Mouse (Mus musculus) MN1 (cell line): ENCODE measurements around the gene Asic2.

ENCODE experiments used
- DNase-seq: peaks from one replicate; pipeline ENCODE4 v3.0.0-alpha.2; 2016; ENCODE audit warnings: low spot score

Gene Asic2

DNA sequence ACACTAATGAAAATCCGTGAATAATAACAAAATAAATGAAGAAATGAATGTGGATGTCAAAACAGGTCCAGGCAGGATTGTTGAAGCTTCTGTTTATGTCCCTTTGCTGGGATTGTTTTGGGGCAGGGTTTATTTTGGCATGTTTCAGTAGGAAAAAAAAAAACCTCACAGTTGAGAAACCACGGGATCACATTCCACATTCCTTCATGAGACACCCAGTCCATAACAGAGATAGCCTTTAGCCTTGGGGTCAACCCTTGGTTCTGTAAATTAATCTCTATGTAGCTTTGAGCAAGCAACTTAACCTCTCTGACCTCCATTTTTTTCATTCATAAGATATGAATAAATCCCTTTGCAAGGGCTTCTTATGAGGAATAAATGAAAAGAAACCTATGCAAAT, 127.3 kb downstream of the Asic2 start:
- DNase-seq = no peak

DNA sequence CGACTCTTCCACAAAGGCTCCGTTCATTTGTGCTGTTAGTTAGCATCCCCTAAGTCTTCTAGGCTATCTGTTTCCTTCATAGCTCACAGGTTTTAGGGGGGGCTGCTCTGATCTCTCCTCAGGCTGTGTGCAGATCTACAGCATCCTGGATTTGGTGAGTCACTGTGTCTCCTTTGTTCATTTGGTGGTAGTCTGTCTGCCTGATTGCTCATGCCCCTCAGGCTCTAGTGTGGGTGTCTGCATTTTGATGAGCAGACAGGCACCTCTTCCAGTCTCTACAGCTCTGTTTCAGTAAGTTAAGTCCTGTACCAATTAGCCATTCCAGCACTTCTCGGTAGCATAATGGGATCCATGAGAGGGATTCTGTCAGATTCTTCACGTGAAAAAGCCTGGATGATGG, 129.8 kb downstream of the Asic2 start:
- DNase-seq = no peak

- DNase-seq = no peak
Observed at GRCm38 (mm10) chr11:81832381-81832780, 135.9 kb downstream of the Asic2 start.

GRCm38 (mm10) chr11:81816531-81816930, 151.7 kb downstream of the Asic2 start:
- no peak for DNase-seq

GRCm38 (mm10) chr11:81814816-81815215, 153.4 kb downstream of the Asic2 start:
- no peak for DNase-seq

DNA sequence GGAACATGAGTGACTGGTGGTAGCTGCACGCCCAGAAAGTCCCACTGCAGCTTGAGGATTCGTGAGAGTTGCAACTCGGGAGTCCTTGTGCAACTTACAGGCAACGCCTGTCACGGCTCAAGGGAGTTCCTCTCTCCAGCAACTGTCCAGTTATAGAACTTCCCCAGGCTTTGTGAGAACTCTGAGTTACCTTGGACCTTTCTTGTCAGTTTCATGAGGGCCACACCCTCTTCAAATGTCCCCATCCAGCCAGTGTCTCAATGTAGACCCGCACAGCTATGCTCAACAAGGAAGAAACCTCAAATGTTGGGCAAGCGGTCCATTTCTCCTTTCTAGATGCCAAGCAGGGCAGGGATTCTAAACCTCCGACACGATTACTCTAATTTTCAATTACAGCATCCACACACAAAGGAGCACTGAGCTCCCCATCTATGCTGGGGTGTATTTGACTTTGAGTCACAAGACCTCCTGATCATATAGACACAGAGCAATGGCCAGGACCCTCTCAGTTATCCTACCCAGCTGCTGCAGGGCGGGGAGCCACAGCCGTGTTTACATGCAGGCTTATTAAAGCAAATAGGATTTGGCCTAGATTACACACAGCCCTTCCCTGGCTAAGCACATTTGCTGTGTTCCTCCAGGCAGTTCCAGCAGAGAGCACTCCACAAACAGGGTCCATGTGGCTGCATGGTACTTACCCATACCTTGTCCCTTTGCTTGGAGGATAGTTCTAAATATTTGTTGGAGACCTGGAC, 161.2 kb downstream of the Asic2 start:
- DNase-seq = no peak

GRCm38 (mm10) chr11:81803544-81803943, 164.7 kb downstream of the Asic2 start:
- DNase-seq = no peak

DNA sequence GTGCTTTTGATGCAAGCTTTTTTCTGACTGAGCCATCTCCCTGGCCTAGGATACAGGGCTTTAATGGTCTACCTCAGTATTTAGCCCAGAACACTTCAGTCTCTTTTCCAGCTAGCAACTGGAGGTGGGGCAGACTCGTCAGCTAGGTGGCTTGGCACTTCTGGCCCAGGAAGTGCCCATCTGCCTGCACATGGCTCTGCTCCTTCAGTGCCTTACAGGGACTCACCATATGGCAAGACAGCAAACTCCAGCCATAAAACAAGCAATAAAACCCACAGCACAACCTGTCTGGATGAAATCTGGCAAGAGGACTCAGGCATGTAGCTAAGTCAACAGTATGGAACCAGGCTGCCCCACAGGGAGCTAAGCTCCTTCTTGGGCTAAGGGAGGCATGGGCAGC, 165.6 kb downstream of the Asic2 start:
- no peak for DNase-seq

GRCm38 (mm10) chr11:81800899-81801298, 167.4 kb downstream of the Asic2 start:
- DNase-seq = no peak

DNA sequence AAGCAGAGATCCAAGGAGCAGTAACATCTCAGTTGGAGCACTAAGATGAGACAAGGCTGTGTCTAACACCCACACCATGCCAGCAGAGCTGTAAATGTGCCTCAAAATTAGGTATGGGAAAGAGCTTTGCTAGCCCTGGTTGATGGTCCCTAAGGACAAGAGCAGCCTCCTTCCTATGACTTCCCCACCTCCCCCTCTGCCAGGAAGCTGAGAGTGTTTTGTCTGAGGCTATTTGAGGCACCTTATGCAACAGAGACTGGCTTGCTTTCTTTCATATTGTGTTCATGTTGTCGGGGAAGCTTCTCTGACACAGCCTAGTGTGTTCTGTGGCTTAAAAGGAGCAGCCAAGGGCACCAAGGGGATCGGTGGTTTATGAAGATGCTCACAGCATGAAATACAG, 174.7 kb downstream of the Asic2 start:
- no peak for DNase-seq

GRCm38 (mm10) chr11:81791579-81791978, 176.7 kb downstream of the Asic2 start:
- DNase-seq = no peak

DNA sequence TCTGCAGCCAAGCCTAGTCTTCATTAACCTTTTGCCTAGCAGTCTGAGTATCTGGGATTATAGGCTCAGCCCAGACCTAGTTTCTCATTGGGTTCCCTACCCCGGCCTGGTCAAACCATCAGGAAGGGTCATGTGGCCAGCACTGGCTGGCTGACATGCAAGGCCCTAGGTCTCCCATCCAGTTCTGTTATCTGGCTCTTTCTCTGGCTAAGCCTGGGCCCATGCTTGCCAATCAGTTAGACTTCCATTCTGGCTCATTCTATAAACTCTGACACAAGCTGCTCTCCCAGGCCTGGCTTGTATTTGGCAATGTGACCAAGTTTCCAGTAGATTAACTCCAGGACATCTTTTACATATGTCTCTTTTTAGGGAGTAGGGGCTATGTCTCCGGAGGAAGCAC, 187.7 kb downstream of the Asic2 start:
- DNase-seq = no peak

GRCm38 (mm10) chr11:81779881-81780280, 188.4 kb downstream of the Asic2 start:
- no peak for DNase-seq

GRCm38 (mm10) chr11:81771195-81771895, 196.9 kb downstream of the Asic2 start:
- no peak for DNase-seq

GRCm38 (mm10) chr11:81769691-81770260, 198.5 kb downstream of the Asic2 start:
- DNase-seq = no peak

DNA sequence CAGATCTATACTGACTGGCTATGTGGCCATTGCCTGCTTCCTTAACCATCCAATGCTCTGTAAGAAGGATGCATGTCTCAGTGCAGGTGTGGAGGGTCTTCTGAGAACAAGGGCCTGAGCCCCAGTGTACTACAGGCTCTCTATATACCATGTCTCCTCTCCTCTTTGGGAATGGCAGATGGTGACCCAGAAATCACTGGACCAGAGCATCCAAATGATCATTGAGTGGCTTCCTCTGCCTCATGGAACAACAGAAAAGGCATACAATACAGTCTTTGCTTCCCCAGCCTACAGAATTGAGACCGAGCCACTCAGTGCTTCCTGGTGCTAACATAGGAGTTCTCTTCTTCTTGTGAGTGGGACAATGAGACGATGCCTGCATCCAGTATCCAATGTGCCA, 200.0 kb downstream of the Asic2 start:
- DNase-seq = no peak

DNA sequence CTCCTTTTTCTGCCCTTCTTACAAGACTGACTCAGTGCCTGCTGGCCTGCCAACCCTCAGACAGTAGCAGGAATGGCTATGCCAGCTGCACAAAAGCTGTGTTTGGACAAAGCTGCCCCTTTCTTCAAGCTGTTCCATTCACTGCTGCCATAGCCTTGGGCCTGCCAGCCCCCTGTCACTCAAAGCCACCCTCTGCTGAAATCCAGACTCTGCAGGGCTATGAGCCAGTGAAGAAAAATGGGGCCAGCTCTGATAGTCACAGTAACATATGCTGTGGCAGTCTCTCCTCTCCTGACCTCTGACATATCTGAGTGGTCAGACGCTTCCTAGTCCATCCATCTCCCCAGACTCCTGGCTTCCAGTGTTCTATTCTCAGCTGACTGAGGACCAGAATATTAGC, 200.5 kb downstream of the Asic2 start:
- DNase-seq = no peak

- DNase-seq = no peak
Observed at GRCm38 (mm10) chr11:81765288-81765687, 203.0 kb downstream of the Asic2 start.

GRCm38 (mm10) chr11:81764778-81765177, 203.5 kb downstream of the Asic2 start:
- no peak for DNase-seq

DNA sequence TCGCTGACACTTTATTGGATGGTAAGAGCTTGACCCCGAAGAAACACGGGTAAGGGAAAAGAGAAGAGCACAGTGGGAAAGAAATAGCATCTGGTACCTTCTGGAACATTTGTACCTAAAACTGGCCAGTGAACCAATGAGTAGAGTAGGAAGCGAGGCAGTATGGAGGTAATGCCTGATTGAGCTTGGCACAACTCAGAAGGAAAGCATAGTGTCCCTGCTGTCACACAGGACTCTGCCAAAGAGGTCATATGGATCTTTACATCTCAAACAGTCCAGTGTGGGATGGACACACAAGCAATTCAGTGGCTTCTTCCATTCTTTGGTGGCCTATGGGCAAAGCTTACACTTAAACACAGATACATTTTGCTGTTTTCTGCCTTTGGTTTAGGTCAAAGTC, 211.0 kb downstream of the Asic2 start:
- DNase-seq = no peak

GRCm38 (mm10) chr11:81750876-81751275, 217.4 kb downstream of the Asic2 start:
- DNase-seq = no peak

- no peak for DNase-seq
Observed at GRCm38 (mm10) chr11:81750016-81750415, 218.2 kb downstream of the Asic2 start.

DNA sequence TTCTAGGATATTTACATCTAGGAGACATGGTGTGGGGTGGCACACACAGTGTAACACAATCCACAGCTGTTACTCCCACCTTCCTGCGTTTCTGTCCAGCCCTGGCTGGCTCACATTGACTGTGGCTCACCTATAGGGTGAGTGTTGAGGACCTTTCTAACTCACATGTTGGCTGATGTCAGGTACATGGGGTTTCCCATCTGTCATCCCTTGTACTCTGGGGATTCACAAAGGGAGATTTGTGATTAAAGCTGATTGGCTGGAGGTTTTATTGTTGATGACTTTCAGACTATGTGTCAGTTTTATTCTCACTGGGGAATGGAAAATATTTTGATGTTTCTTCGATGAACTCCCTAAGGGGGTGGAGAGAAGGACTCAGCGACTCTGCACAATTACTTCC, 229.3 kb downstream of the Asic2 start:
- DNase-seq = no peak
